Mouse (Mus musculus) layer of hippocampus, adult 9-11 months (tissue): ENCODE data around the gene Maz.

ENCODE experiments used
- DNase-seq: peaks from one replicate; pipeline ENCODE4 v3.0.0; 2022

The Maz gene

DNA sequence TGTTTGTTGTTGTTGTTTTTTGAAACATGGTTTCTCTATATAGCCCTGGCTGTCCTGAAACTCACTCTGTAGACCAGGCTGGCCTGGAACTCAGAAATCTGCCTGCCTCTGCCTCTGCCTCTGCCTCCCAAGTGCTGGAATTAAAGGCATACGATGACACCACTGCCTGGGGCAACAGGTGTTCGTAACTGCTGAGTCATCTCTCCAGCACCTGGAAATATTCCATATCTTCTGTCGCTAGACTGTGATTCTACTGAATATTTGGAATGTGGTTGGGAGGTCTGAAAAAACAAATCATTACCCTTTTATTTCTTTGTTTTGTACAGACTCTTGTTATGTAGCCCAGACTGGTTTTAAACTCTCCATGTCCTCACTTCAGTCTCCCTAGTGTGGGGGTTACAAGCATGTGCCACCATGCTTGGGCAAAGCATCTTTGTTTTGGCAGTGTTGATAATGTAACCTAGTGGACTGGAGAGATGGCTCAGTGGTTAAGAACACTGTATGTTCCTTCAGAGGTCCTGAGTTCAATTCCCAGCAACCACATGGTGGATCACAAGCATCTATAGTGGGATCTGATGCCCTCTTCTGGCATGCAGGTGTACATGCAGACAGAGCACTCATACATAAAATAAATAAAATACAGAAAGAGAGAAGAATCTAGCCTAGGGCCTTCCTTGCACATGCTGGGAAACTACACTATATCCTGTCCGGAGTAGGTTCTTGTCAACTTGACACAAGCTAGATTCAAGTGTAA, 22.5 kb downstream of the Maz start:
- no peak for DNase-seq

DNA sequence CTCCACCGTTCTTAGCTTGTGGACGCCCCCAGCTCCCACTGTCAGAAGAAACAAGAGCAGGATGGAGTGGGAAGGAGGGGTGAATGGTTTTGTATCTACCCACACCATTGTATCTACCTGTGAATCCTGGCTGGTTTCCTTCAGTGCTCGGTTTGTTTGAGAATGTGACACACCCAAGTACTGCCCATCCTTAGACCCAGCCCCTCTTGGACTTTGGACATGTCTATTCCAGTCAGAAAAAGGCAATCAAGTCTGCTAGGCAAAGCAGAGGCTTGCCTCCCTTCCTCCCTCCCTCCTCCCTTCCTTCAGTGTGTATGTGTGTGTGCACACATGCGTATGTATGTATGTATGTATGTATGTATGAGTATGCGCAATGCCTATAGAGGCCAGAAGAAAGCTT, 23.2 kb downstream of the Maz start:
- DNase-seq: no peak

DNA sequence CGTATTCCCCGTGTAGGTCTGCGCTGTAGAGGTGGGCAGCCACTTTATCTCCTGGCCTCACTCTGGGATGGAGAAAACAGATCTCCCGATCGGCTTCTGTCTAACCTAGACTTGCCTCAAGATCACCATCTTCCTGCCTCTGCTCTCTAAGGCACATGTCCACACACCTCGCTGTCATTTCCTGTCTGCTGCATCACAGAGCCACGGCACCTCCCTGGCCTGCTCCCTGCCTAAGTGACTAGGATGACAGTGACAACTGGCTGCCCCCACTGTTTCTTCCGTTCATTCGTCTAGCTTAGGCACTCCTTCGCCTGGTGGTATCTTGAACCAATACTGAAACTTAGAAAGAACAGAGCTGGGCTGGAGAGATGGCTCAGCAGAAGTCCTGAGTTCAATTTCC, 27.3 kb downstream of the Maz start:
- no peak for DNase-seq

DNA sequence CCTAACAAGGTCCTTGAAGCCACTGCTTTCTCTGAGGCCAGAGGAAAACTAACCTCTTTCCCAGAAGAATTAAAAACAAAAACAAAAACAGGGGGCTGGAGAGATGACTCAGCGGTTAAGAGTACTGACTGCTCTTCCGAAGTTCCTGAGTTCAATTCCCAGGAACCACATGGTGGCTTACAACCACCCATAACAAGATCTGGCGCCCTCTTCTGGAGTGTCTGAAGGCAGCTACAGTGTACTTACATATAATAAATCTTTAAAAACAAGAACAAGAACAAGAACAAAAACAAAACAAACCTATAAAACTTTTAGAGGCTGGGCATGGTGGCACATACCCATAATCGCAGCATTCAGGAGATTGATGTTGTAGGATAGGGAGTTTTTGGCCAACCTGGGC, 30.4 kb downstream of the Maz start:
- DNase-seq: no peak

DNA sequence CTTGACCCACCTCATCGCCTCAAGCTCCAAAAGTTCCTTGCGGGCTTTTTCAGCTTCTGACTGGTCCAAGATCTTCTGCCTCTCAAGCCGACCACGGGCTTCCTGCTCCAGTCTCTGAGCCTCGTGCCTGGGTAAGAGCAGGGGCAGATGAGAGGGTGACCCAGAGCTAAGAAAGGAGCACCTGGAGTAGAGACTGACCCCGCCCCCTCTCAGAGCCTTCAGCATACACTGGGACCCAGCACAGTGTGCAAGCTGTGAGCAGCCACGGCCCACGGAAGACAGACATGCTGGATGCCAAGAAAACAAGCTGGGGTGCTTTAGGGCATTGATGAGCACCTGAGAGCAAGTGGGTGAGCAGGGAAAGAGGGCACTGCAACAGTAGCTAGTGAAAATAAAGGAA, 38.0 kb downstream of the Maz start:
- no peak for DNase-seq

DNA sequence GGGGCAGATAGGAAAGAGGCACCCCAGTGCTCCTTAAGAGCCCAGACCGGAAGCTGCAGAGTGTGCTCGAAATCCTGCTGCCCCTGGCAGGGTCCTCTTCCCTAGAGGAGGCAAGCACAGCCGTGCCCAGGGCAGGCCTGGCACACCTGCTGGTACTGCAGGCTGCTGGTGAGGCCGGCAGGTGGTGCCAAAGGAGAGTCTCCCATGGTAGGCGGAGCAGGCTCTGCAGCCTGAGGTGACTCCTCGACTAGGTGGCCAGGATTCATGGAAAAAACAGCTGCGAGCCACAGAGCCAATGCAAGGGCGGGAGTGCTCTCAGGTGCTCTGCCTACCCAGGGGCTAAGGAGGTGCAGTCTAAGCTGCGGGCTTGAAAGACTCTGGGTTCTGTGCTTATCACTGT, 40.5 kb downstream of the Maz start:
- DNase-seq: peak; percentile 39

DNA sequence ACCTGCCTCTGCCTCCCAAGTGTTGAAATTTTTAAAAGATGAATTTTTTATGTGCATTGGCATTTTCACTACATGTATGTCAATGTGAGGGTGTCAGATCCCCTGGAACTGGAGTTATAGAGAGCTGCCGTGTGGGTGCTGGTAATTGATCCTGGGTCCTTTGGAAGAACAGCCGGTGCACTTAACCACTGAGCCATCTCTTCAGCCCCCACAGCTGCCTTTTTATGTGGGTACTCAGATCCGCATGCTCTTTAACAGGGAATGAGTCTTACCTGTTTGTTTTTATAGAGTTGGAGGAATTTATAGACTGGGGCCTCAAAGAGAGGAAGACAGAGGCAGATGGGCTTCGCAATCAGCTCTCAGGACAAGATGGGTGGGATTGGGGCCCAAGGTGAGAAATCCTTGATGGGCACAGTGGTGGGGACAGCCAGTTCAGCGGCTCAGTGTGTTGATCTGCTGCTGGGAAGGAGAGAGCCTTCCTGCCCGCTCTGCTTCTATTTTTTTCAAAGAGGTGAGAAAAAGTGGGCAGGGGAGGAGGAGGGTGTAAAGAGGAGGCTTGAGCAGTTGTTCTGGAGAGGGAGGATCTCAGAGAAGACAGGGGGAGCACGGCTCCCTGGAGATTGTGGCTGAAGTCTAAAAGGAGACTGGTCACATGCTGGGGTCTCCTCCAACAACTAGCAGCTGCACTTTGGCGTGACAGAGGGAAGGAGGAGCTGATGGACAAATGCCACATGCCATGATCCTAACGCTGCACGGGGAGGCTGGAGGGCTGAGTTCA, 42.0 kb downstream of the Maz start:
- no peak for DNase-seq

DNA sequence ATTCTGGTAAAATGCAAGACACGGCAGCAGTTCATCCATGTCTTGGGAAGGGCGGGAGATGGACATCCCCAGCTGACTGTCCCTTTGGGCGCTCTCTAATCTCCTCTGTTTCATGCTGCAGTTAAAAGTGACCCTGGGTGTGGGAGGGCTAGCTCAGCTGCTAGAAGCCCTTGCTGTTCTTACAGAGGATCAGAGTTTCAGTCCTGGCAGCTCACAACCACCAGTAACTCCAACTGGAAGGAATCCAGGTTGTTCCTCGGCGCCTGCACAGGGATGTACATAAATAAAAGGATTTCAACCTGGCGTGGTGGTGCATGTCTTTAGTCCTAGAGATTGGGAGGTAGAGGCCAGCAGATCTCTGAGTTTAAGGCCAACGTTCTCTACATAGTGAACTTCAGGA, 43.7 kb downstream of the Maz start:
- DNase-seq: no peak

DNA sequence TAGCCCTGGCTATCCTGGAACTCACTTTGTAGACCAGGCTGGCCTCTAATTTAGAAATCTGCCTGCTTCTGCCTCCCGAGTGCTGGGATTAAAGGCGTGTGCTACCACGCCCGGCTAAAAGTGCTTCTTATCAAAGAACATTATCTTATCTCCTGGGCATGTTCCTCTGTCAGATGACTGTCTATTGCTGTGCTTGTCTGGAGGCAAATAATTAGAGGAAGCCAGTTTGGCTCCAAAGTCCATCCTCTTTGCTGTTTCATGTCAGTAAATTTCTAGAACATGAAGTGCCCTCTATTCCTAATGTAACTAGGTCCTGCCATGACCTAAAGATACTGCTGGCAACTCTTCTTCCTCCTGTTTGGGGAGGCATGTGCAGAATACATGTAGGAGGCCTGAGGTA, 44.8 kb downstream of the Maz start:
- DNase-seq: no peak

DNA sequence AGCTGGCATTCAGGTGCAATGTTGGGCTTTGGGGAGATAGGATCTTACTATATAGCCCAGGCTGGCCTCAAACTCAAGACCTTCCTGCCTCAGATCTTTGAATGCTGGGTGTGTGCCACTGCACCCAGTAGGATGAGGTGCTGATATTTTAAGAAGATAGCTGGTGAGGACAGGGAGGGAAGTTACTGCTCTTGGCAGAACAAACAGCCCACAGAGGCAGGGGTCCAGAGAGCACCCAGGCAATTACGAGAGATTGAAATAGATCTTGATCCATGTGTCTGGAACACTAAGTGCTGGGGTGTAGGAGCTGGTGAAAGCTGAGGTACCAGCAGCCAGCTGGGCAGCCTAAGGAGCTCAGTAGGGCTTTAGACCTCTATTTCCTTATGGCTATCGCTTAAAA, 45.2 kb downstream of the Maz start:
- no peak for DNase-seq

DNA sequence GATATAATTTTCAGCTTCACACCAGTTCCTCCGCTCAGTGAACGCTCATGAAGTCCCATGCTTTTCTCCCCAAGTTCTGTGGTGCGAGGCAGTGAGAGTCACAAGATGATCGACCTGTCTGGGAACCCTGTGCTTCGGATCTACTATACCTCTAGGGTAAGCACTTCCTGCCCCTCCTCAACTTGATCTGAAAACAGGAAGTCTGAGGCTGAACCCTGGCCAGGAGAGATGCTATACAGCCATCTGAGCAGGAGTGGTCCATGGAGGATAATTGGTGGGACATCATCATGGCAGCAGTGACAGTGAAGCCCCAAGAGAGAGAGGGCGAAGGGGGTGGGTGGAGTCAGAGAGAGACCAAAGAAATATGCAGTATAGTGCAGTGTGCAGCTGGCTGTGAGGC, 48.0 kb downstream of the Maz start:
- no peak for DNase-seq

DNA sequence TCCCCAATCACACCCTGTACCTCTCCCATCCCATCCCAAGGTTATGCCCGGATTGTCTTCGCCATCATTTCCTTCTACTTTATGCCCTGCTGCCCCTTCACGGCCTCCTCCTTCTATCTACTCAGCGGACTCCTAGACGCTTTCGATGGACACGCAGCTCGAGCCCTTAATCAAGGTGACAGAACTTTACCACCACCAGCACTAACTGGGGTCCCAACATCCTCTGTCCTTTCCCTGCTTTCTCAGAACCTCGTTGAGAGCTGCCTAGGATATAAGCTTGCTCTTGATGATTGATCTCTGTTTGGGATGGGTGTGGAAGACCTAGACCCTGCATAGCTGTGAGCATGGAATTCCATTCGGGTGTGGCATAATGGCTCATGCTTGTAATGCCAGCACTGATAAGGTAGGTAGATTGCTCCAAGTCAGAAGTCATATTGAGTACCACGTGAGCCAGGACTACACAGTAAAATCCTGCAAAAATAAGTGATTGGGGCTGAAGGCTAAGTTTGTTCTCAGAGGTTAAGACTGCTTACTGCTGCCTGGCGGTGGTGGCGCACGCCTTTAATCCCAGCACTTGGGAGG, 49.9 kb downstream of the Maz start:
- DNase-seq: no peak

DNA sequence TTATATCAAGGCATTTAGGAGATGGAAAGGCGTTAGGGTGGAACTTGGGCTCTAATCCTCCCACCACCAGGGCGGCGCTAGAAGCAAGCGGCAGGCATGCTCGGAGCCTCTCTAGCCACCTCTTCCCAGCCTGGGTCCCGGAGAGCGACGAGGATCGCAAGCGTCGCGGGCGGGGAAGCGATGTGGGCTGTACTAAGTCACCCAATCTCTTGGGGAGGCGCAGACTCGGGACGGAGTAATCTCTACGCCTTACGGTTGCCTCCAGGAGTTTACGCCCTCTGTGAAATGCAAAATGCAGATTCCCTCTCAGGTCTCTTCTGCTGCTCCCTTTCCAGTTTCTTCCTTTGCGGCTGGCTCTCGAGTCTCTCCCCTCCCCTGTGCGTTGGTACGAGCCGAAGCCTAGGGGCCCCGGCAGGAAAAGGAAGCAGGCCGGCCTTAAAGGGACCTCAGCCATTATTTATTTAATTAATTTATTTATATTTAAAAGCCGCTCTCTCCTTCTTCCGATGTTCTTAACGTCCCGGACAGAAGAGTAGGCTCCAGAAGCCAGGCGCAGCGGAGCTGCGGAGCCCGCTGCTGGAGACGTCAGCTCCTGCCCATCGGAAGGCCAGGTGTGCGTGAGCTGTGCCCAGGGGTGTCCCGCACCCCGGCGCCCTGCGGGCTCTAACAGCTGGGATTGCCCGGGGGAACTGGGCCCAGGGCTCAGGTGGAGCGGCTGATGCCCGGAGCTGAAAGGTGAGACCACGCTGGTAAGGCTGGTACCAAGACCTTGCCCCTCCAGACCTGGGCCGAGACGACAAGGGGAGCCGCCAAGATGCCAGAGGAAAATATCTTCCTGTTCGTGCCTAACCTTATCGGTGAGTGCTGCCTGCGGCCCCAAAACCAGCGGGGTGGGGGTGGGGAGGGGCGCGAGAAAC, 50.6 kb downstream of the Maz start, which contains the start of gene Cdiptos:
TSS of gene Cdiptos (minus strand) at position 149 of the 917 bp plus-strand sequence.
- DNase-seq: peak; percentile 96

DNA sequence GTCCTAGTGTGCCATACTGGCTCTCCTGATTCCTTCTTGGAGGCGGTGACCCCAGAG, 51.1 kb downstream of the Maz start, which contains the start of gene Cdipt:
TSS of gene Cdipt (plus strand) at position 22 of the 57 bp plus-strand sequence.
- DNase-seq: no peak

DNA sequence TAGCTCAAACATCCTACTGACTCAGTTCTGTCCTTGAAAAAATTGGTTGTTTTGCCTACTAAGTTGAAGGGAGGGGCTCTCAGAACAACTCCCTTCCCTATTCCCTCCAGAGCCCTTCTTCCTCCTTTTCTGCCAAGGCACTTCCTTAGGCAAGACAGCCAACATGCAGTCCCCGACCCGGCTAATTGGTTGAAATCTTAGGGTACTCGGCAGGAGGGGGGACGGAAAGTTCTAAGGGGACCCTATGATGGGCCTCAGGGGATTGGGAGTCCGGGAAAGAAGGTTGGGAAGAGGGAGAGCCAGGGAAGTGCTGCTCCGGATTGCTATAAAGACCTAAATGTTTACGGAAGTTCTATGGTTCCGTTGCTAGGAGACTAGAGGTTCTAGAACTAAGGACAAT, 51.3 kb downstream of the Maz start:
- DNase-seq: no peak
